Comparison of ENCODE assay signal across 16 mouse cellular contexts in the genomic region with DNA sequence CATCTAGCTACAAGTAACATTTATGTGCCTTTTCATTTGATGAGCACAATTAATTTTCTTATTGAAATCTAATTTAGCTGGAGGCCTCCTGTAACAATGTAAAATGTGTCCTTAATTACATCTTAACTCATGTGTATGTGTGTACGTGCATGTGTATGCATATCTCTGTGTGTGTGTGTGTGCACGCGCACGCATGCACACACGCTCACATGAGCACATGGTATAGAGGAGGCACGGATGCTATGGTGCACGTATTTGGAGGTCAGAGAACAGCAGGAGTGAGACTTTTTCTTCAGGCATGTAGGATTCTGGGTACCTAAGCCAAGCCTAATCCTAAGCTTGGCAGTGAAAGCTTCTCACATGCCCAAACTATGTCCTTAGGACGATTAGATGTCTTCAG.
"Had no signal": no experiment of that assay in that cellular context is flagged by ENCODE, and none has a peak within 500 bp of the region (broad histone marks: within the 10 kb centered on the region; RNA-seq: fewer than 3 reads in every experiment).

No protein-coding gene starts in this region.

- H3K36me3 ChIP-seq: neural tube, embryonic 13.5 days; neural tube, embryonic 15.5 days; stomach, embryonic 15.5 days had no signal

- H3K4me1 ChIP-seq: neural tube, embryonic 13.5 days; neural tube, embryonic 15.5 days; stomach, embryonic 15.5 days had no signal

- H3K9ac ChIP-seq: neural tube, embryonic 13.5 days; neural tube, embryonic 15.5 days; stomach, embryonic 15.5 days had no signal

- H3K9me3 ChIP-seq: neural tube, embryonic 13.5 days; neural tube, embryonic 15.5 days; stomach, embryonic 15.5 days had no signal

- H3K4me3 ChIP-seq: neural tube, embryonic 13.5 days; neural tube, embryonic 15.5 days; stomach, embryonic 15.5 days had no signal

- H3K4me2 ChIP-seq: neural tube, embryonic 13.5 days; neural tube, embryonic 15.5 days; stomach, embryonic 15.5 days had no signal

- H3K27ac ChIP-seq: neural tube, embryonic 13.5 days; neural tube, embryonic 15.5 days; stomach, embryonic 15.5 days; stomach, postnatal 0 days had no signal

- H3K27me3 ChIP-seq: neural tube, embryonic 13.5 days; neural tube, embryonic 15.5 days; stomach, embryonic 15.5 days had no signal

- DNase-seq: retina, postnatal 1 day; right cerebral cortex, adult 18-20 months; right cerebral cortex, postnatal 14 days; right cerebral cortex, postnatal 25 days; right cerebral cortex, postnatal 4 days; spleen, adult 18-20 months; thymus, adult 18-20 months; thymus, adult 2 months; thymus, postnatal 14 days; thymus, postnatal 25 days; thymus, postnatal 36 days; thymus, postnatal 4 days had no signal
